Mouse (Mus musculus) spleen, adult 12 weeks (tissue): ENCODE data around the gene Prpf4b.
"Not testable (repeated sequence)": the region's sequence is repeated elsewhere in the genome, so short reads cannot be mapped to it uniquely, and the experiment has no call there.

ENCODE experiments used
- DNase-seq: peaks from one replicate; pipeline ENCODE4 v3.0.0; 2022; ENCODE audit warnings: low spot score

Gene Prpf4b

DNA sequence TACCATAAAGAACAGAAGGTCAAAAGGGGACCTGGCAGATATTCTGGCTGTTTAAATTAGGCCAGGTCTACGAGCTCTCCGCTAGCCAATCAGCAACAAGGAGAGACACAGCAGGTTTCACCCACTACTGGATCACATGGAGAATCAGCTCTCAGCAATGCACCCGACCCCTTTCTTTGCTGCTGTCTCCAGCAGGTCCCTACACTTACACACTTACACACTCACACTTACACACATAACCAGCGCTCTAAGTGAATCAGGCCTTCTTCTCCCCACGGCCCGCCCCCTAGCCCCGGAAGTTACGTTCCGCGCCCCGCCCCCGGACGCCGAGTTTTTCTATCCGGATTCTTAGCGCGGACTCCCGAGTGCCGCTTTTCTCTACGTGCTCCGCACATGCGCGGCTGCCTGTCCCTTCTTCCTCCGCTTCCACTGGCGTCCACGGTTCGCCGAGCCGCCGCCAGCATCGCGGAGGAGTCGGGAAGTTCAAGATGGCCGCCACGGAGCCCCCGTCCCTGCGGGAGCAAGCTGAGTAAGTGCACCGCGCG, at the start of gene Prpf4b:
TSS of gene Prpf4b (plus strand) at position 137 of the 545 bp plus-strand sequence.
- peak; percentile 85 for DNase-seq

DNA sequence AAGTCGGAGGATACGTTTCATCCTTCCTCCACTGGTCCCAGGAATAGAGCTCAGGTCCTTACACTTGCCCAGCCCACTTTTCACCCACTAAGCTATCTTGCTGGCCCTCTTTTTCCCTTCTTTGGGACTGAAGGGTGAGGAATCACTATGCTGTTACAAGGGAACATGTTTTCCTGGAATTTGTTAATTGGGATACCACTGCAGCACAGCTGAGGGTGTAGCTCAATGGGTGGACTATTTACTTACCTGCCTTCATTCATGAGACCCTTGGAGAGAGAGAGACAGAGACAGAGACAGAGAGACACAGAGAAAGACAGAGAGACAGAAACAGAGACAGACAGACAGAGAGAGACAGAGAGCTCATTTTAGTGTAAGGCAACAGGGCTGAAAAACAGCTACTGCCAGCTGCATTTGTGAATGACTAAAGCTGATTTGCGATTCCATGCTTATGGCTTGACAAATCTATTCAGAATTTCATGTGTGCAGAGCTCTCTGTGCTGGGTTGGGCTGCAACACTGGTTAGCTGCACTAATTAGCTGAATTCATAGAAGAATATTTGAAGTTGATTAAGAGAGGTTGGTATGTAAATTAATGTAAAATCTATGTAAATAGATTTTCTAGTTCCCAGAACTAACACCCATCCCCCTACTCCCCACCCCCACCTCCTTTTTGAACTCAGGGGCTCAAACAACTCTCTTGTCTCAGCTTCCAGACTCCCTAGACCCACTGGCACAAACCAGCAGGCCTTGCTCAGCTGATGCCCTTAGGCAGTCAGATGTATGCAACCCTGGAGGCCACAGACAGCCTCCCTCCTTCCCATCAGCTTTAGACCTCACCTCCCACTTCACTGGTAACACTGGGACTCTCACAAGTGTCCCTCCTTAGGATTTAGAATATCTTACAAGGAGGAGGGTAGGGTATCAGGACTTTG, 48.1 kb upstream of the Prpf4b start:
- no peak for DNase-seq

DNA sequence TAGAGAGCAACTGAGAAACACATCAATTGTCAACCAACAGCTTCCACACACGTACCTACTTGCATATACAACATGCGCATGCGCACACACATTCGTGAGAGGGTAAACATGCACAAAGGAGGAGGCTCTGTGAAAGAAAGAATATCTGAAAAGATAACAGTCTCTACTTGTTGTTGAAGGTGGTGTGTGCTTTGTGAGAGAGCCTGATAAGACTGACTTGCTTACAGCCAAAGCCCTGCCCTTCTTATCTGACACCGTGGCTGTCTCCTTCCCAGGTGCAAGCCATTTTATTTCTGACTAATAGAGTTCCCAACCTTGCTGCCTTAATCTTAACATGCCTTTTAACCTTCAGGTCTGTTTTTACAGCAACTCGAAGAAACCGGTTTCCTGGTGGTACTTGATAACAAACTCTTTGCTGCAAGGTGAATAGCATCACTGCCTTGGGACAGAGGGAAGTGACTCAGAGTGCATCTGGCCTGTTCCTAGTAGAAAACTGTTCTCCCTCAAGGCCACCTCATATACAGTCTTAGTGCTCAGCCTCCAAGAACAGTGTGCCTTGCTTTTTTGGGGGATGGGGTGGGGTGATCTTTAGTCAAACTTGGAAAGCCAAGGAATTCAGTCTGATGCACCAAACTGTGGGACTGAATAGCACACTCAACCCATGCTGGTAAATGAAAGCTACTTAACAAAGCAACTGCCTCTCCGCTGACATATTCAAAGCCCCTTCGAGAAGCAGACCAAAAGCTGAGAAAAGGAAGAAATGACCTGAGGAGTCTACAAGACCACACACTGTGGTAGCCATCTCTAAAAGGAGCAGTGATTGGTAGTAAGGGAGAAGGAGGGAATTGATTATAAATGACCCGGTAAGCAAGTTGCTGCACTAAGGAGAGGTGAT, 46.9 kb upstream of the Prpf4b start:
- no peak for DNase-seq

DNA sequence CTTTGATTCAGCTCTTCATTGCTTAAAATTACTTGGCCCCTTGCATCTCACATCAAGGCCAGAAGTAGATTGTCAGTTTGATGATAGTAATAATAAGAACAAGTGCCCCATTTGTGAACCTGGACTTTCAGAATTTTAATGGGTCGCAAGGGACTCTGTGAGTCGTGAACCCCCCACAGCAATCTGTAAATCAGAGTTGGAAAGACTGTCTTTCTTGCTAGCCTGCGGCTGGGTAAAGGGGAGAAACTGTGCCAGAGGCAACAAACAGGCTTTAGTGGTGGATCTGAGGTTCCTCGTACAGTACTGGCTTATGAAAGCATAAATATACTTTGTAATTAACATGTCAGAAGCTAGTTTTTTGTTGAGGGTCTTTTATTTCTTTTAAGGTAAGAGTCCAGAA, 32.3 kb upstream of the Prpf4b start:
- DNase-seq: no peak

DNA sequence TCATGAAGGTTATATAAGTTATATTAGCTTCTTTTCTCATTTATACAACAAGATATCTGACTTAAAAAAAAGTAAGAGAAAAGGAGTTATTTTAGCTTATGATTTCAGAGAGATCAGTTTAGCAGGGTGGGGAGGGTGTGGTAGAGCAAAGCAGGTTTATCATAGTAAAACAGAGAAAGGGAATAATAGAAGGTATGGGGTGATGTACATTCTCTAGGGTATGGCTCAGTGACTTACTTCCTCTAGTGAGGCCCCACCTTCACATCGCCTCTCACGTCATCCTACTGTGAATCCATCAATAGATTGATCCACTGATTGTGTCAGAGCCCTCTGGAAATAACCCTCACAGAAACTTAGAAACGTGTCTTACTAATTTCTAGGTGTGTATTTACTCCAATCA, 24.3 kb upstream of the Prpf4b start:
- DNase-seq: no peak

DNA sequence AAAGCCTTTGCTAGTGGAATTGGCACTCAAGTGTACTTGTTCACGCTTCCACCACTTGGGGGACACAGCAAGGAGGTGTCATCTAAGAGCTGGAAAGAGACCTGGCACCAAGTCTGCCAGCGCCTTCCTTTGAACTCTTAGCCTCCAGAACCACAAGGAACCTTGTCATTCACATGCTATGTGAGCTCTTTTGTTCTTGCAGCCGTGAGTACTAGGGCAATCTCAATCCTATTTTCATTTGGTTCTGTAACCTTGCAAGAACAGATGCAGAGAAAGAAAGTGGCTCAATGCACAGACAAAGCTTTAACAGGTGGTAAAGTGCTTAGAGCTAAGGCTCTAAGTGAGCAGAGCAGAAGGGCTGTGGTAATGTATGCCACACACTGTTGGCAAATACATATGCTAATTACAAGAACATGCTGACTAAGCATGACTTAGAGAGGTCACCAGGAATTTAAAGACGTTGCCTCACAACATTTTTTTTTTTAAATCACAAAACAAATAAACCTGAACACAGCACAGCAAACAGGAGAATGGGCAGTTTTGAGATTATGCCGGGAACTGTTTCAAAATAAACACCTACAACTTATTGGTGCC, 23.8 kb upstream of the Prpf4b start:
- no peak for DNase-seq

DNA sequence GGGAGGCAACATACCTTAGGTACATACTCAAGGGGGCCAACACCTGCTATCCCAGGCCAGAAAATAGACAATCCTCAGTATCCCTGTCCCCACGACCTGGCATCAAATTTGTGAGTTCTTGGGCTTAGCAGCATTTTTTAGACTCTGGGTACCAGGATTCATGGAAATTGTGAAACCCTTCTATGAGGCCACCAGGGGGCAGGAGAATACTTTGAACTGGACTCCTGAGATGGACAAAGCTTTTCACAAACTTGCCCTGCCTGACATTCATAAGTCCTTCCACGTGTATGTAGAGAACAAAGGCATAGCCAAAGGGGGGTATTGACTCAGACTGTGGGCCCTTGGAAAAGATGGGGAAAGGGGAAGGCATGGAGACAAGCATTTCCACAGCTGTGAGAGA, 17.6 kb upstream of the Prpf4b start:
- DNase-seq: no peak

DNA sequence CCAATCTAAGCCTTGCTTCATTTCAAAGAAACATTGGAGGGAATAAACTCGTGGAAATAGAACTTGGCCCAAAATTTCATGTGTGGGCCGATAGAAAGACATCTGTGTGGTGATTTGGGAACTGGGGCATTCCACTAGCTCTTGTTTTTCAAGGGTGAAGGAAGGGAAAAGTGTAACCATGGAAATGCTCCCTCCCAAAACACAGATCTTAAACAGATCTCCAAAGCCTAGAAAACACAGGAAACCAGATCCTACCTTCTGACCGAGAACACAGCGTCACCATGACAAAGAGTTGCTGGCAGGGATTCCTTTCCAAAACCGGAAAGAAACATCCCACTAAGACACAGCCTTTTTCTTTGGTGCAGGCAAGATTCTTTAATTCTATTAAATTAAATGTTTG, 15.7 kb upstream of the Prpf4b start:
- no peak for DNase-seq

DNA sequence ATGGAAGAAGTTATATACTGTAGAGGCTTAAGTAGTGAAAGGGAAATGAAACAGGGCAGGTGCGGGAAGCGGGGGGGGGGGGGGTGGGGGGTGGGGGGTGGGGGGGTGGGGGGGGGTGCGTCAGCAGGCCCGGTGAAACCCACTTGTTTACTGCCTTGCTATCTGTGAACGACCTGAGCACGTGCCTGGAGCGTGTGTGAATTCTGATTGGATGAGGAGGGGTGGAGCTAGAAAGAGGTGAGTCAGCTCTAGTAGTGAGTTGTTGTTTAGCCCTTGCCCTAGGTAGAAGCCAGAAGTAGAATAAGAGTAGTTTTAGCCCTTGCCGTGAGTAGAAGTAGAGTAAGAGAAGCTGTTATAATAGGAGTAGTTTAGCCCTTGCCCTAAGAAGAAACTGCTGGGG, 13.9 kb upstream of the Prpf4b start:
- DNase-seq: not testable (repeated sequence)

DNA sequence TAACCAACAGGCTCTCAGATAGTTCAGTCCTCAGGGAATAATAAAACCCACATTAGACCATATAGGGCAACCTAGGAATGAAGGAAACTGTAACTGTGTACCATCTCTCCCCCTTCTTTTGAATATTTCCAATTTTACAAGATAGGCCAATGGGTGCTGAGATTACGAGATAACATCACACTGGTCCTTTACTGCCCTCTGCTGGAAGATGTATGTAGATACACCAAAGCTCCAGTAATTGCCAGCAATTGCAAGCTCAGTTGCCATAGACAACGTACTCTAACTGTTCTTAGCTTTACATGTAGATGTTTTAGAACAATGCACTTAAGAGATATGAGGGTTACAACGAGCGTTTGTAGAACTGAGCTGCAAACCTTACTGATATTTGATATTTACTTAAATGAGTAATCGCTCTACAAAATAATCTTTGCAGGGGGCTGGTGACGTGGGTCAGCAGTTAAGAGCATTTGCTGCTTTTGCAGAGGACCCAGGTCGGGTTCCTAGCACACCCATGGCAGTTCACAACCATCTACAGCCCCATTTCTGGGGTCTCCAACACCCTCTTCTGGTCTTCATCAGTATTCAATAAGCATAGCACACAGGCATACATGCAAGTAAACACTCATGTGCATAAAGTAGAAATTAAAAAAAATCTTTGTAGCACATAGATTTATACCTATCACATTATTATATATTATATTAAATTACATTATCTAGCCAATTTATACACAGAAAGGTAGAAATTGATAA, 10.5 kb upstream of the Prpf4b start:
- DNase-seq: no peak

DNA sequence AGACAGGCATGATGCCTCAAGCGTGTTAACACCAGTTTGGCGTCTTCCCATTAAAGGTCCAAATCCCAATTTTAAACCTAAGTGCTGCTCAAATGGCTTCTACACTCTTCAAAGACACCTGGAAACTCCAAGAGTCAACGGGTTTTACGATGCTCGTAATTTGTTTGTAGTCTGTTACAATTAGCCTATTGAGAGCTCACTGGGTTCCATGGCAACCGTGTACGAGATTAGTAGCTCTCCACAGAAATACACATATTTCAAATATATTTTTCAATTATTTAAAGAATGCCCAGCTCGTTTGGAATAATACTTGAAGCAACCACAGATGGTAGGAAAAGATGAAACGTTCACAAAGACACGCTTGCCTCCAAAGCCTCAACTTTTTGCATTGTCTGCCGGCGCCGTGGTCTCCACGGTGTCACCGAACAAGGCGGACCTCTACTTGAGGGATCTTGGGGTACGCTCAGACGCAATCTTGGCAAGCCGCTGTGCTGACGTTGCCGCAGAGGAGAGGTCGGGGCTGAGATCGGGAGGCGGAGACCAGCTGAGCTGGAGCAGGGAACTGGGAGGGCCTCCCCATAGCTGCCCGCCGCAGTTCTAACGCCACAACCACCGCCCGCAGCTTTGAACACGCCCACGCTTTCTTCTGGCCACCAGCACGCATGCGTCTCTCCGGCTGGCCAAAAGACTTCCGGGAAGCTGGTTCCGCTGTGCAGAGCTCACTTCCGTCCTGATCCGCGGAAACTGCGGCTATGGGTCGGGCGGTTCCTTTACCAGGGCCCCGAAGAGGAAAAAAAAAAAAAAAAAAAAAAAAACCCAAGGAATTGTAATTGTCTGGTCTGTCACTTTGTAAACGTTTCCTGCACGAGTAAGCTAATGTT, 1.1 kb upstream of the Prpf4b start:
- peak; percentile 84 for DNase-seq

DNA sequence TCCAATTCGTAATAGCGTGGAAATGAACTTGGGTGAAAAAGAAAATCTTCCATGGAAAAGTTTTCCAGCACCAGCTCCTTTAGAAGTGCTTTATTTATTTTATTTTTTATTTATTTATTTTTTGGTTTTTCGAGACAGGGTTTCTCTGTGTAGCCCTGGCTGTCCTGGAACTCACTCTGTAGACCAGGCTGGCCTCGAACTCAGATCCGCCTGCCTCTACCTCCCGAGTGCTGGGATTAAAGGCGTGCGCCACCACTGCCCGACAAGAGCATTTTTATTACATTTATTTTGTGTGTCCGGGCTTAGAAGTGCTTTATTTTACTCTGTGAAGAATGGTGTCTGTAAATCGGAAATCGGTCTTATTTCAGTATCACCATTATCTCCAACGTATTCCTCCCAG, 366 bp upstream of the Prpf4b start:
- DNase-seq: peak; percentile 12

DNA sequence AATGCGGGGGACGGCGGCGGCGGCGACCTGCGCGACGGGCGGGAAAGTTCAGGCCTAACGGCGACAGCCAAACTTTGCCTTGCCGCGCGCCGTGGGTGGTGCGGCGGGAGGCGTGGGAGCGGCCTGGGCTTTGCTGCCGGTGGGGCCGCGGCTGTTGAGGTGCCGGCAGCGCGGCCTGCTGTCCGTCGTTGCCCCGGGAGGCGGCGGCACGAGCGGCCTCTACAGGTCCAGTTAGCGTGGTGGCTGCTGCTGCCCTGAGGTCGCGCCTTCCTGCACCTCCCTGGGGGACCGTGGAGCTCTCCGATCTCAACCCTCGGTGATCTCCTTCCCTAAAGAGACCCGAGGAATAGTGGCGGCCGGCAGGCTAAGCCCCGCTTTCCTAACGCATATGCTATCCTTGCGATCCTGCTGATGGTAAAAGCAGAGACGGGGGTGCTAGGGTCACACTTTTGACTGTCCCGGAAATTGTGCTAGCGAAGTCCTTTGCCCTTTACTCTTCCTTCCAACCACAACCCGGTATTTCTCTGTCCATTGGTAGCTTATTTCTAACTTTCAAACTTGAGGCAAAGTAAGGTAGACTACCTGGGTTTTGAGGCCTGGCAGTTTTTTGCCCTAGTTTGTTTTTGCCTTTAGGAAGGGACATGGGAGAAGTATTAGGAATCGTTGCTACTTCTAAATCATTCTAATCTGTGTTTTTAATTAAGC, 791 bp downstream of the Prpf4b start:
- DNase-seq: no peak

DNA sequence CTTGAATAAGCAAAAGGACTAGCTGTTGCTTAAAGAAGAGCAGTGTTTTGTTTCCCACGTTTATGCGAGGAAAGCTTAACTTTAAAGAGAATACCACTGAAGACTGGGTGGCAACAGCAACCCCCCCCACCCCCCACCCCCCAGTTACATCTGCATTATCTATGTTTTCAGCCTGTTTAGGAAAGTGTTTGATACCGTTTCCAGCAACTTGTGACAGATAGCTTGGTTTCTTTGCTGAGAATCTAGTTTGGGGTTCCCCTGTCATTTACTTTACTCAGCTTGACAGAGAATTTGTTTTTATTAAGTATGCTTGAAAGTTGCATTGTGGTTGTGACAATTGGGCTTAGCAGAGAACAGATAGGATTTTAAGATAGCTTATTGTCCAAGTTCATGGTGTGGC, 1.4 kb downstream of the Prpf4b start:
- no peak for DNase-seq

DNA sequence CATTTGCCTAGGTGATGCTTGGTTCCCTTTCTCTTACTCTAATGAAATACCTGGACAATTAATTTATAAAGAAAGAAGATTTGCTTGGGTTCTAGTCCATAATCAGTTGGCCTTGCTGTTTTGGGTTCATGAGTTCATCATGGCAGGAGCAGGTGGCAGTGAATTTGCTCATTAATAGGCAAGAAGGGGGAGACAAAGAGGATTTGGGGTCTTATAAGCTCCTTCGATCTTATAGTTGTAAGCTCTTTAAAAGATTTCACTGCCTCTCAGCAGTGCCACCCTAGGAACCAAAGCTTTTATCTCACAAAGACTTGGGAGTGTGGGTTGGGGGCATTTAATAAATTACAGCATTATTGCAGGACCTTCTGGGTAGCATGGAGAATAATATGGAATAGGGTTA, 17.8 kb downstream of the Prpf4b start:
- no peak for DNase-seq

DNA sequence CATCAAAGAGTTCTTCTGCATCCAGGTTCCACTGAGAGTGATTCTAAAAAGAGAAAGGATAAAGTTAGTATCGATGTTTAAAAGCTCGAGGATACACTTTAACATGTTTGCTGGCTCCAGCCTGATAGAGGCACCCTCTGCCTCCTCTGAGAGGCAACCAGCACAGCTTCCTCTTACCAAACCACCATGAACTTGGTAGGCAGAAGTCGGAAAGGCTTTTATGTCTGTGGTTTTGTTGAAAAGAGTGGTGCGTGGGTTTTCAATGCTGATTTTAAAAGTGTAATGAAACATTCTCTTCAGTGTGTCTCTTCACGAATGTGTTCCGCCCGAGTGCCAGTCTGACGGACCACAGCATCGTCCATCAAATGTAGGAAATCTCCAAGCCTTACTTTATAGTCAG, 39.5 kb downstream of the Prpf4b start:
- DNase-seq: no peak

DNA sequence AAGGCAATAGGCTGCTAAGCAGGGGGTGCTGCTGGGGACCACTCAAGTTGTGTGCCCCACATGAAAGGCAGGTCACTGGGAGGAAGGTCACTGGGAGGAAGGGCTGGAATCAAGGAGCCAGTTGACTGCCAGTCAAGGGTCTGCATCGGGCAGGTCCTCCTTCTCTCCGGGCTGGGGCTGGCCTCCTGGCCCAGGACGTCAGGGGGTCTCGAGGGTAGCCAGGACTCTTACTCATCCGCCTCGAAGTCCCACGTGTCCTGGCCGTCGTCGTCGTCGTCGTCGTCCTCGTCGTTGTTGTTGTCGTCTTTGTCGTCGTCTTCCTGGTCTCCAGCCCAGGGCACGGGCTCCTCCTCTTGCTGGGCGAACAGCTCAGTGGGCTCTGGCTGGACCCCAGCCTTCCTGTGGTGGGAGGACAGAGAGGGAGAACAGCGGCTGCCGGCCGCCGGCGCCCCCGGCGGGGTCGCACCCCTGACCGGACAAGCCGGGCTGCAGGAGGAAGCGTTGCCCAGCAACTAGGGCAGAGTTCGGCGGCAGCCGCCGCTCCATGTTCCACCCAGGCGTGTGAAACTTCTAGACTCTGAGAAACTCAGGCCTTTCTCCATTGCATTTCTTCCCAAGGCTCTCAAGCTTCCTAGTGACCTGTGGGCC, 41.5 kb downstream of the Prpf4b start:
- no peak for DNase-seq

DNA sequence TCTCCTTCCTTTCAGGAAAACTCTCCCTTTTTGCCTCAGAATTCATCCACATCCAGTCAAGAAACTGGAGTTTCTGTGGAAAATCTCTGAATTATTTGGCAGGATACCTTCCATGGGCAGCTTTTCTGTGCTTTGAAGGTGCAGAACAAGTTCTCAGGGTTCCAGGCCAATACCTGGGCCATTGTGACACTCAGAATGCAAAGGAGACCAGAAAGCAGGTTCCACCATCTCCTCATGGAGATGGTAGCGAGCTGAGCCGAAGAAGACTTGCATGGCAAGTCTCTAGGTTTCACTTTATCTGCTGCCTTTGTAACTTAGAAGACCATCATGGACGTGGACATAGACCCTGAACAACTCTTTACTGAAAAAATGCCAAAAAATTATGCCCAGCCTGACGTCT, 49.1 kb downstream of the Prpf4b start, which contains the start of the genes Fam217a and 4933417A18Rik:
TSS of gene Fam217a (minus strand) at position 101 of the 400 bp plus-strand sequence.
TSS of gene 4933417A18Rik (plus strand) at position 200 of the 400 bp plus-strand sequence.
- no peak for DNase-seq
